12 mouse cellular contexts compared by ENCODE assay signal in genomic region chr14:25468891-25469529, GRCm38 (mm10). TPM values are rescaled to one million over a fixed set of nuclear protein-coding genes. Genes with fewer than 3 reads are reported as not detected.
A peak's percentile ranks its signal among the peaks of the same experiment; 100 is the strongest.
DNase-seq lines count a peak whose midpoint lies in the region; ATAC-seq and TF ChIP-seq lines count a peak whose summit lies in the region.
"Had no signal": no experiment of that assay in that cellular context is flagged by ENCODE, and none has a peak within 500 bp of the region (broad histone marks: within the 10 kb centered on the region; RNA-seq: fewer than 3 reads in every experiment).

No protein-coding gene starts in this region.

- H3K4me2 ChIP-seq in forebrain, embryonic 11.5 days (ENCODE audit: low read depth, low read length, severe bottlenecking), result no peak overlapping the region
- no peak overlapping the region for H3K4me2 ChIP-seq in hindbrain, embryonic 15.5 days
- H3K4me2 ChIP-seq: embryonic facial prominence, embryonic 12.5 days had no signal

- intact Hi-C loops in left cerebral cortex, adult 2 months (cut with DNase I), result no loop called here

- no peak for DNase-seq in forebrain, embryonic 11.5 days (ENCODE audit: low spot score)
- DNase-seq in forebrain, embryonic 10.5 days (ENCODE audit: extremely low spot score, low spot score), result no peak
- DNase-seq in left cerebral cortex, adult 2 months (ENCODE audit: extremely low spot score in 1 of 2, low spot score in 2 of 2), result no peak
- DNase-seq in left cerebral cortex, adult 11 months (ENCODE audit: low spot score), result no peak
- peak; percentile 71 for DNase-seq in Muller cell, postnatal 12 days (ENCODE audit: inconsistent ontology term)
- no peak for DNase-seq in urinary bladder, adult 18-20 months (ENCODE audit: low spot score in 2 of 2)
- no peak for DNase-seq in layer of hippocampus, postnatal 14 days (ENCODE audit: low spot score in 2 of 2)
- DNase-seq: gastrocnemius, postnatal 36 days had no signal

- H3K4me1 ChIP-seq in forebrain, embryonic 11.5 days (replicated peaks; ENCODE audit: control insufficient read depth, insufficient read depth, low read length), result peaks cover 46% of the 10 kb centered on the region
- peaks cover 100% of the 10 kb centered on the region for H3K4me1 ChIP-seq in forebrain, embryonic 10.5 days
- peaks cover 96% of the 10 kb centered on the region for H3K4me1 ChIP-seq in hindbrain, embryonic 15.5 days (replicated peaks)

- no peaks in the 10 kb centered on the region for H3K27me3 ChIP-seq in forebrain, embryonic 11.5 days (ENCODE audit: control insufficient read depth, insufficient read depth, low read length)
- H3K27me3 ChIP-seq in forebrain, embryonic 10.5 days (ENCODE audit: poor library complexity, severe bottlenecking), result no peaks in the 10 kb centered on the region
- H3K27me3 ChIP-seq in hindbrain, embryonic 15.5 days, result no peaks in the 10 kb centered on the region
- H3K27me3 ChIP-seq: embryonic facial prominence, embryonic 12.5 days had no signal

- H3K27ac ChIP-seq in forebrain, embryonic 11.5 days (ENCODE audit: low read depth, low read length), result 0 out of 2 replicates have a peak overlapping the region, but pooled peaks have one; percentile 13
- no peak overlapping the region for H3K27ac ChIP-seq in forebrain, embryonic 10.5 days
- no peak overlapping the region for H3K27ac ChIP-seq in left cerebral cortex, adult 2 months
- H3K27ac ChIP-seq in hindbrain, embryonic 15.5 days (replicated peaks), result peak overlapping the region; percentile 28
- H3K27ac ChIP-seq: embryonic facial prominence, embryonic 12.5 days had no signal

- WGBS in forebrain, embryonic 11.5 days, result 64% methylated on average over 7 of the region's 7 CpGs
- 77% methylated on average over 7 of the region's 7 CpGs for WGBS in forebrain, embryonic 10.5 days
- 52% methylated on average over 7 of the region's 7 CpGs for WGBS in hindbrain, embryonic 15.5 days

- H3K36me3 ChIP-seq in forebrain, embryonic 11.5 days (ENCODE audit: control insufficient read depth, insufficient read depth, low read length), result no peaks in the 10 kb centered on the region
- peaks cover 5% of the 10 kb centered on the region; the same call in 1 of the 2 replicates for H3K36me3 ChIP-seq in forebrain, embryonic 10.5 days (replicated peaks)
- H3K36me3 ChIP-seq in hindbrain, embryonic 15.5 days, result no peaks in the 10 kb centered on the region
- H3K36me3 ChIP-seq: embryonic facial prominence, embryonic 12.5 days had no signal

- H3K9ac ChIP-seq in forebrain, embryonic 11.5 days (ENCODE audit: low read length), result 0 out of 2 replicates have a peak overlapping the region, but pooled peaks have one; percentile 3
- no peak overlapping the region for H3K9ac ChIP-seq in hindbrain, embryonic 15.5 days
- H3K9ac ChIP-seq: embryonic facial prominence, embryonic 12.5 days had no signal

- H3K4me3 ChIP-seq in forebrain, embryonic 11.5 days (ENCODE audit: low read depth, low read length), result no peak overlapping the region
- H3K4me3 ChIP-seq in forebrain, embryonic 10.5 days, result no peak overlapping the region
- no peak overlapping the region for H3K4me3 ChIP-seq in left cerebral cortex, adult 2 months
- H3K4me3 ChIP-seq in hindbrain, embryonic 15.5 days, result no peak overlapping the region
- H3K4me3 ChIP-seq: embryonic facial prominence, embryonic 12.5 days; myocyte had no signal

- no peak for ATAC-seq in forebrain, embryonic 11.5 days (replicated peaks; ENCODE audit: low FRiP score)
- ATAC-seq in hindbrain, embryonic 15.5 days (ENCODE audit: low FRiP score, low read depth), result no peak
- ATAC-seq: activated CD4-positive, CD25-positive, alpha-beta regulatory T cell, adult 4 months had no signal

- peak; percentile 9 for TF ChIP-seq CTCF in left cerebral cortex, adult 2 months (IDR thresholded peaks at IDR 0.05)

- no peaks in the 10 kb centered on the region for H3K9me3 ChIP-seq in forebrain, embryonic 11.5 days (ENCODE audit: control insufficient read depth, low read length)
- no peaks in the 10 kb centered on the region for H3K9me3 ChIP-seq in forebrain, embryonic 10.5 days
- no peaks in the 10 kb centered on the region for H3K9me3 ChIP-seq in hindbrain, embryonic 15.5 days
- H3K9me3 ChIP-seq: embryonic facial prominence, embryonic 12.5 days had no signal

RNA-seq across cellular contexts. Expression of gene Zmiz1, which starts 10.0 kb away (rescaled TPM):
- 70.1 and 71.2 TPM in 2 replicates for polyA plus RNA-seq in forebrain, embryonic 11.5 days (2014; fragmentation: Nextera tagmentation; extraction: Ambion mirVana)
- polyA plus RNA-seq in forebrain, embryonic 10.5 days (2016; fragmentation: Nextera tagmentation; extraction: Ambion mirVana), result 38.8 and 42.5 TPM in 2 replicates
- 100 to 1,000 TPM; 106 to 107 TPM for total RNA-seq in left cerebral cortex, adult 2 months (2021)
- 70.9 and 72.6 TPM in 2 replicates for polyA plus RNA-seq in hindbrain, embryonic 15.5 days (2015; fragmentation: Nextera tagmentation; extraction: Ambion mirVana)
- total RNA-seq in layer of hippocampus, postnatal 14 days (2021), result 100 to 1,000 TPM; 104 to 105 TPM

Comparison
In these comparisons a context has a peak if more than half of its experiments do, and no peak if none do; other contexts are left out.
1. H3K27ac ChIP-seq: peak in forebrain, embryonic 11.5 days (single experiment) and hindbrain, embryonic 15.5 days (single experiment); none in forebrain, embryonic 10.5 days (single experiment) and left cerebral cortex, adult 2 months (single experiment).